Comparison of ENCODE assay signal across 10 mouse cellular contexts in the genomic region with DNA sequence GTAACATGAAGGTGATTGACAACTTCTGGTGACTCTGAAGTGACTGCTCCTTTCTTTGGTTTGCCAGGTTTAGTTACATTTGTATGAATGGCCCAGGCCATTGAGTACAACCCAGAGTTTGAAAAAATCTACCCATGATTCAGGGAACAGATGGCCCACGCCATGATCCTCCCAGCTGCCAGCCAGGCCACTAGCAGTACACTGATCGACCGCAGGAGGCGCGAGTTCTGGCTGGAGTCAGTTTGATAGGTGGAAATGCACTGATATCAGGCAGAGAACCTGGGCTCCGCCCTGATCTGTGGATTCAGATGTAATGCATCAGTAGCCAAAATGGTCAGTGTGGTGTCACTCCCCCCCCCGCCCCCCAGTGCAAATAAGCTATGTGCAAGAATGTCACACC.
A peak's percentile ranks its signal among the peaks of the same experiment; 100 is the strongest.
DNase-seq lines count a peak whose midpoint lies in the region; ATAC-seq lines count a peak whose summit lies in the region.
"Had no signal": no experiment of that assay in that cellular context is flagged by ENCODE, and none has a peak within 500 bp of the region (broad histone marks: within the 10 kb centered on the region; RNA-seq: fewer than 3 reads in every experiment).

No protein-coding gene starts in this region.

- no peak overlapping the region for H3K4me2 ChIP-seq in hindbrain, embryonic 11.5 days (replicated peaks; ENCODE audit: low read depth, low read length)
- no peak overlapping the region for H3K4me2 ChIP-seq in hindbrain, embryonic 16.5 days (ENCODE audit: low read length)

- no peak overlapping the region for H3K4me3 ChIP-seq in hindbrain, embryonic 11.5 days (ENCODE audit: low read depth, low read length)
- H3K4me3 ChIP-seq in hindbrain, embryonic 16.5 days (ENCODE audit: low read length) = no peak overlapping the region
- H3K4me3 ChIP-seq: megakaryocyte, embryonic 14.5 days had no signal

- H3K9ac ChIP-seq in hindbrain, embryonic 11.5 days (ENCODE audit: low read depth, low read length) = no peak overlapping the region
- H3K9ac ChIP-seq in hindbrain, embryonic 16.5 days (ENCODE audit: low read depth, low read length) = no peak overlapping the region

- WGBS in hindbrain, embryonic 11.5 days = 51% methylated on average over 7 of the region's 7 CpGs
- WGBS in hindbrain, embryonic 16.5 days = 55% methylated on average over 7 of the region's 7 CpGs

- peak; percentile 51 for DNase-seq in hindbrain, embryonic 11.5 days (ENCODE audit: low spot score)
- DNase-seq in R1 (ENCODE audit: low read depth, low spot score) = peak; percentile 62
- DNase-seq in cerebellum, postnatal 10 days = peak; percentile 94 to 95
- peak; percentile 30 for DNase-seq in mesoderm, embryonic 11.5 days (ENCODE audit: low read depth, low spot score)
- DNase-seq in spleen, postnatal 14 days (ENCODE audit: low spot score in 2 of 2) = no peak
- DNase-seq in heart, postnatal 36 days = no peak

- H3K36me3 ChIP-seq in hindbrain, embryonic 11.5 days (ENCODE audit: control insufficient read depth, insufficient read depth, low read length) = no peaks in the 10 kb centered on the region
- no peaks in the 10 kb centered on the region for H3K36me3 ChIP-seq in hindbrain, embryonic 16.5 days (ENCODE audit: control insufficient read depth, insufficient read depth, low read length)
- H3K36me3 ChIP-seq: G1E had no signal

- no peak overlapping the region for H3K27ac ChIP-seq in hindbrain, embryonic 11.5 days (ENCODE audit: low read depth, low read length)
- H3K27ac ChIP-seq in hindbrain, embryonic 16.5 days (ENCODE audit: low read depth, low read length) = no peak overlapping the region

- no peak for ATAC-seq in hindbrain, embryonic 11.5 days (ENCODE audit: low FRiP score)
- ATAC-seq in hindbrain, embryonic 16.5 days = no peak
- no peak for ATAC-seq in megakaryocyte, adult 5-6 weeks (ENCODE audit: poor library complexity, severe bottlenecking)

- H3K9me3 ChIP-seq in hindbrain, embryonic 11.5 days (ENCODE audit: control insufficient read depth, low read length) = no peaks in the 10 kb centered on the region
- H3K9me3 ChIP-seq in hindbrain, embryonic 16.5 days (ENCODE audit: control insufficient read depth, low read length) = no peaks in the 10 kb centered on the region
- H3K9me3 ChIP-seq: megakaryocyte, embryonic 14.5 days had no signal

- no peaks in the 10 kb centered on the region for H3K27me3 ChIP-seq in hindbrain, embryonic 11.5 days (ENCODE audit: control insufficient read depth, insufficient read depth, low read length)
- no peaks in the 10 kb centered on the region for H3K27me3 ChIP-seq in hindbrain, embryonic 16.5 days (replicated peaks; ENCODE audit: control insufficient read depth, insufficient read depth, low read length)

- 0 out of 2 replicates have a peak, but pooled peaks cover 3% of the 10 kb centered on the region for H3K4me1 ChIP-seq in hindbrain, embryonic 11.5 days (replicated peaks; ENCODE audit: control insufficient read depth, insufficient read depth, low read length)
- peaks cover 8% of the 10 kb centered on the region; the same call in 1 of the 2 replicates for H3K4me1 ChIP-seq in hindbrain, embryonic 16.5 days (ENCODE audit: control insufficient read depth, insufficient read depth, low read depth, low read length)
- H3K4me1 ChIP-seq: megakaryocyte, embryonic 14.5 days had no signal

- intact Hi-C loops in heart, postnatal 36 days (cut with DNase I) = loop anchor here (5.0 kb wide), 1 partner anchor 284 kb away; no protein-coding TSS in a partner anchor

Comparison
In these comparisons a context has a peak if more than half of its experiments do, and no peak if none do; other contexts are left out.
1. DNase-seq: peak in hindbrain, embryonic 11.5 days (single experiment), R1 (single experiment), cerebellum, postnatal 10 days (2 of 2) and mesoderm, embryonic 11.5 days (single experiment); none in spleen, postnatal 14 days (0 of 2) and heart, postnatal 36 days (0 of 2).